Mouse (Mus musculus): ENCODE results near the gene Gm10644.

DNA sequence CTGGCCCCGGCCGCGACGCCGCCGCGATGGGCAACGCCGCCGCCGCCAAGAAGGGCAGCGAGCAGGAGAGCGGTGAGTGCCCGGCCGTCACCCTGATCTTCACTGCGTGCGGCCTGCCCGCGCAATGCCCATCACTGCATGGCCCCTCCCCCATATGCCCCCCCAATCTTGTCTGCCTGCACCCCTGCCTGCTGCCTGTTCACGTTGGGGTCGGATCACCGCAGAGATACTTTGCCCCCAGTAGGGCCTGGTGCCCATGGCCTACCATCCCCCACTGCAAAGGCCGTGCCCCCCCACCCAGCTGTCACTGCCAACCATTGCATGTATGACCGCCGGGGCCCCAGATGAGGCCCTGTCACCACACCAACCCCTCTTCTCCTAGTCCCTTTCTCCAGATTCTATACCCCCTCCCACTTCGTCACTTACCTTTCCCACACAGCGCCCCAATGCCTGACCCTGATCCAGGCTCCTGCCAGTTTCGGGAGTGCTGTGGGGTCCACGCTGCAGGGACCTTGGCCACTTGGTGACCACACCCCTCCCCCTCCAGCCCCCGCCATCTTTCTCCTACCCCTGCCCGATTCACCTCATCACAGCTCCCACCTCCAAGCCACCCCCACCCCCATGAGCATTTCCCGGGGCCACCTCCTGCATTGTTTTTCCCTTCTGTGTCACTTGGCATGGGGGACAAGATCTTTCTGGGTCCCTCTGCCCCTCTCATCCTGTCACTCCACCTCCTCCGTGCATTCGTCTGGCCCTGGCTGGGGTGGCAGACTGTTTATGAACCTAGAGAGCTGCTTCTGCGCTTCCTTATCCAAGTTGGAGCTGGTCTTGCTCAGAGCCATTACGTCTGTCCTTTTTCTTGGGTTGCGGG lies 18.4 kb upstream of the Gm10644 start:
- no peak for TF ChIP-seq POLR2A (IDR thresholded peaks at IDR 0.05; ENCODE audit: control insufficient read depth, extremely low read depth, insufficient read depth, low read length, poor library complexity)
- TF ChIP-seq CTCF (IDR thresholded peaks at IDR 0.05; ENCODE audit: borderline replicate concordance, control insufficient read depth, extremely low read depth, insufficient read depth, low read length, poor library complexity): no peak

All from thymus, adult 2 months (tissue).